Mouse (Mus musculus): ENCODE results near the gene Tmem265. TPM values are rescaled to one million over a fixed set of nuclear protein-coding genes. Genes with fewer than 3 reads are reported as not detected.
A peak's percentile ranks its signal among the peaks of the same experiment; 100 is the strongest.

Tmem265 gene
- polyA plus RNA-seq, 1 experiment: not detected

GRCm38 (mm10) chr7:127589637-127590036 lies 28.4 kb downstream of the Tmem265 start:
- Histone ChIP-seq H3ac (ENCODE audit: control insufficient read depth, insufficient read length) (no peak overlapping the region), H3K36me3 (ENCODE audit: control insufficient read depth, insufficient read depth) (peaks cover 12% of the 10 kb centered on the region), H3K27me3 (ENCODE audit: control insufficient read depth, insufficient read depth, insufficient read length) (no peaks in the 10 kb centered on the region), H3K4me3 (peak overlapping the region; percentile 70), H3K79me2 (ENCODE audit: control insufficient read depth, insufficient read depth) (peaks cover 14% of the 10 kb centered on the region), H3K4me2 (ENCODE audit: low read depth) (peak overlapping the region; percentile 93)
- TF ChIP-seq TCF3 (IDR thresholded peaks at IDR 0.05; ENCODE audit: insufficient read length, low read depth): no peak
- no peak for TF ChIP-seq E2F4 (IDR thresholded peaks at IDR 0.05; ENCODE audit: insufficient read depth)
- no peak for TF ChIP-seq USF1 (IDR thresholded peaks at IDR 0.05; ENCODE audit: low read depth)
- TF ChIP-seq MAX (IDR thresholded peaks at IDR 0.05; ENCODE audit: low read depth): no peak

DNA sequence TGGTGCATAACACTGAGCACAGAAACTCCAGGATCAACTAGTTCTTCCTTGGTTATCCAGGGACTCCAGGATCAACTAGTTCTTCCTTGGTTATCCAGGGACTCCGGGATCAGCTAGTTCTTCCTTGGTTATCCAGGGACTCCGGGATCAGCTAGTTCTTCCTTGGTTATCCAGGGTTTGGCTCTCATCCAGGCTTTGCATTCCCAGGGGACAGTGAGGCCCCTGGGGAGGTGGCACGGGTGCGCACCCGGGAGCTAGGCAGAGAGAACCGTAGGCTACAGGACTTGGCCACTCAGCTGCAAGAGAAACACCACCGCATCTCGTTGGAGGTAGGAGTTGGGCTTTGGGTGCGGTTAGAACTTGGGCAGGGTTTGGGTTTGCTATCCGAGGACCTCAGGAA lies 29.9 kb downstream of the Tmem265 start:
- H3K36me3 ChIP-seq (ENCODE audit: control insufficient read depth, insufficient read depth): peaks cover 23% of the 10 kb centered on the region
- peaks cover 14% of the 10 kb centered on the region for H3K79me2 ChIP-seq (ENCODE audit: control insufficient read depth, insufficient read depth)

GRCm38 (mm10) chr7:127592575-127592974 lies 31.4 kb downstream of the Tmem265 start:
- Histone ChIP-seq H3K79me2 (ENCODE audit: control insufficient read depth, insufficient read depth) (peaks cover 14% of the 10 kb centered on the region), H3K4me3 (no peak overlapping the region), H3K4me2 (ENCODE audit: low read depth) (no peak overlapping the region), H3K36me3 (ENCODE audit: control insufficient read depth, insufficient read depth) (peaks cover 27% of the 10 kb centered on the region), H3K27me3 (ENCODE audit: control insufficient read depth, insufficient read depth, insufficient read length) (no peaks in the 10 kb centered on the region), H3ac (ENCODE audit: control insufficient read depth, insufficient read length) (no peak overlapping the region)
- TF ChIP-seq POLR2A (IDR thresholded peaks at IDR 0.05; ENCODE audit: insufficient read length, low read depth) (no peak), SRF (IDR thresholded peaks at IDR 0.05; ENCODE audit: control insufficient read depth, insufficient read length, low read depth) (no peak), TCF3 (IDR thresholded peaks at IDR 0.05; ENCODE audit: insufficient read length, low read depth) (no peak), USF1 (IDR thresholded peaks at IDR 0.05; ENCODE audit: low read depth) (no peak), TCF12 (IDR thresholded peaks at IDR 0.05; ENCODE audit: insufficient read depth, poor library complexity, severe bottlenecking) (no peak), MYOG (IDR thresholded peaks at IDR 0.05; ENCODE audit: control insufficient read depth in 1 of 3, insufficient read depth in 1 of 3, insufficient read length in 2 of 3, low read depth in 2 of 3) (no peak)

More for the DNA sequence above, 29.9 kb downstream of the Tmem265 start:
- Histone ChIP-seq H3K4me3 (no peak overlapping the region), H3K27me3 (ENCODE audit: control insufficient read depth, insufficient read depth, insufficient read length) (no peaks in the 10 kb centered on the region), H3ac (ENCODE audit: control insufficient read depth, insufficient read length) (no peak overlapping the region), H3K4me2 (ENCODE audit: low read depth) (no peak overlapping the region)
- TF ChIP-seq E2F4 (IDR thresholded peaks at IDR 0.05; ENCODE audit: insufficient read depth) (no peak), CEBPB (IDR thresholded peaks at IDR 0.05; ENCODE audit: insufficient read depth, poor library complexity, severe bottlenecking) (no peak), USF1 (IDR thresholded peaks at IDR 0.05; ENCODE audit: low read depth) (no peak), MYOD1 (IDR thresholded peaks at IDR 0.05; ENCODE audit: control insufficient read depth in 1 of 3, insufficient read length in 2 of 3, low read depth in 2 of 3) (no peak), REST (IDR thresholded peaks at IDR 0.05; ENCODE audit: insufficient read depth, insufficient read length) (no peak), POLR2A (IDR thresholded peaks at IDR 0.05; ENCODE audit: insufficient read length, low read depth) (no peak), MYOG (IDR thresholded peaks at IDR 0.05; ENCODE audit: control insufficient read depth in 1 of 3, insufficient read depth in 1 of 3, insufficient read length in 2 of 3, low read depth in 2 of 3) (no peak), TCF12 (IDR thresholded peaks at IDR 0.05; ENCODE audit: insufficient read depth, poor library complexity, severe bottlenecking) (no peak), SRF (IDR thresholded peaks at IDR 0.05; ENCODE audit: control insufficient read depth, insufficient read length, low read depth) (no peak), POLR2AphosphoS2 (IDR thresholded peaks at IDR 0.05; ENCODE audit: insufficient read length, low read depth) (no peak), MAX (IDR thresholded peaks at IDR 0.05; ENCODE audit: low read depth) (no peak)

- no peak overlapping the region for H3K4me2 ChIP-seq (ENCODE audit: low read depth)
- H3K36me3 ChIP-seq (ENCODE audit: control insufficient read depth, insufficient read depth): peaks cover 38% of the 10 kb centered on the region
- H3ac ChIP-seq (ENCODE audit: control insufficient read depth, insufficient read length): no peak overlapping the region
- TF ChIP-seq TCF3 (IDR thresholded peaks at IDR 0.05; ENCODE audit: insufficient read length, low read depth) (no peak), TCF12 (IDR thresholded peaks at IDR 0.05; ENCODE audit: insufficient read depth, poor library complexity, severe bottlenecking) (no peak), REST (IDR thresholded peaks at IDR 0.05; ENCODE audit: insufficient read depth, insufficient read length) (no peak), SRF (IDR thresholded peaks at IDR 0.05; ENCODE audit: control insufficient read depth, insufficient read length, low read depth) (no peak), USF1 (IDR thresholded peaks at IDR 0.05; ENCODE audit: low read depth) (no peak), MYOG (IDR thresholded peaks at IDR 0.05; ENCODE audit: control insufficient read depth in 1 of 3, insufficient read depth in 1 of 3, insufficient read length in 2 of 3, low read depth in 2 of 3) (no peak), MAX (IDR thresholded peaks at IDR 0.05; ENCODE audit: low read depth) (no peak), CEBPB (IDR thresholded peaks at IDR 0.05; ENCODE audit: insufficient read depth, poor library complexity, severe bottlenecking) (no peak), E2F4 (IDR thresholded peaks at IDR 0.05; ENCODE audit: insufficient read depth) (no peak), MYOD1 (IDR thresholded peaks at IDR 0.05; ENCODE audit: control insufficient read depth in 1 of 3, insufficient read length in 2 of 3, low read depth in 2 of 3) (no peak), POLR2A (IDR thresholded peaks at IDR 0.05; ENCODE audit: insufficient read length, low read depth) (no peak), POLR2AphosphoS2 (IDR thresholded peaks at IDR 0.05; ENCODE audit: insufficient read length, low read depth) (no peak)
- no peaks in the 10 kb centered on the region for H3K27me3 ChIP-seq (ENCODE audit: control insufficient read depth, insufficient read depth, insufficient read length)
- no peak overlapping the region for H3K4me3 ChIP-seq
- H3K79me2 ChIP-seq (ENCODE audit: control insufficient read depth, insufficient read depth): no peaks in the 10 kb centered on the region
Measured at GRCm38 (mm10) chr7:127596747-127597146, 35.6 kb downstream of the Tmem265 start.

GRCm38 (mm10) chr7:127600612-127601011 lies 39.4 kb downstream of the Tmem265 start:
- Histone ChIP-seq H3K27me3 (ENCODE audit: control insufficient read depth, insufficient read depth, insufficient read length) (no peaks in the 10 kb centered on the region), H3K4me2 (ENCODE audit: low read depth) (no peak overlapping the region), H3K36me3 (ENCODE audit: control insufficient read depth, insufficient read depth) (peaks cover 25% of the 10 kb centered on the region), H3K79me2 (ENCODE audit: control insufficient read depth, insufficient read depth) (no peaks in the 10 kb centered on the region), H3K4me3 (no peak overlapping the region), H3ac (ENCODE audit: control insufficient read depth, insufficient read length) (no peak overlapping the region)
- no peak for TF ChIP-seq USF1 (IDR thresholded peaks at IDR 0.05; ENCODE audit: low read depth)
